Mouse (Mus musculus) bone marrow macrophage, adult 2 months (primary cell): ENCODE results near the gene Agtpbp1.

Experiments
- CTCF ChIP-seq: IDR thresholded peaks from 2 replicates; pipeline ENCODE4 v1.5.1; 2012; ENCODE audit warnings: low read depth, mild to moderate bottlenecking, low read length, moderate library complexity
- POLR2A ChIP-seq: IDR thresholded peaks from 2 replicates; pipeline ENCODE4 v1.6.1; 2012; ENCODE audit warnings: mild to moderate bottlenecking, low read depth, low read length, borderline replicate concordance

GRCm38 (mm10) chr13:59556670-59557069, 28.4 kb downstream of the Agtpbp1 start:
- TF ChIP-seq CTCF (no peak), POLR2A (no peak)
